Mouse (Mus musculus) lung, adult 18-20 months (tissue): ENCODE data around the gene Cyp8b1.
A peak's percentile ranks its signal among the peaks of the same experiment; 100 is the strongest.

ENCODE experiments used
- DNase-seq, 2 experiments: peaks; one replicate each; pipeline ENCODE4 v3.0.0; 2022; ENCODE audit warnings: mixed read lengths in 2 of 2

The Cyp8b1 gene

DNA sequence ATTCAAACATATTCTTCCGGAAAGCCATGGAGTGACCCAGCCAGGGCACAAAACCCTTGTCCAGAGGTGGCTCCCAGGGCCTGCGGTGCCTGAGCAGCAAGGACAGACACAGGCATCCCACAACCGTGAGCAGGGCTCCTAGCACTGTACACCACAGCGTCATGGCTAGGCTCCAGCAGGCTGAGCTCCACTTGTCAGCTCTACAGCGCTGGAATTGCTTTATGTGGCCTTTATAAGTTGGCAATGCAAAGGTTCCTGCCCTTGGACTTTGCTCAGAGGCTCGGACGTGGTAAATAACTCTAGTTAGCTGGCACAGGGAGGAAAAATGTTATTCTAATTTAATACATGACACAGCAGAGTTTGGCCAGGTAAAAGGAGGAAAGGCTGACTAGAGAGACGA is at the start of gene Cyp8b1:
Gene Cyp8b1 (minus strand): TSS at position 204 of the 400 bp plus-strand sequence.
- no peak for DNase-seq

GRCm38 (mm10) chr9:121964941-121965340 is 48.8 kb upstream of the Cyp8b1 start:
- no peak for DNase-seq

- no peak for DNase-seq
Observed at GRCm38 (mm10) chr9:121959966-121960635, 44.0 kb upstream of the Cyp8b1 start.

GRCm38 (mm10) chr9:121952596-121952995 is 36.5 kb upstream of the Cyp8b1 start:
- peak; percentile 61 to 68 for DNase-seq

GRCm38 (mm10) chr9:121951114-121951423 is 35.0 kb upstream of the Cyp8b1 start:
- DNase-seq, result no peak

DNA sequence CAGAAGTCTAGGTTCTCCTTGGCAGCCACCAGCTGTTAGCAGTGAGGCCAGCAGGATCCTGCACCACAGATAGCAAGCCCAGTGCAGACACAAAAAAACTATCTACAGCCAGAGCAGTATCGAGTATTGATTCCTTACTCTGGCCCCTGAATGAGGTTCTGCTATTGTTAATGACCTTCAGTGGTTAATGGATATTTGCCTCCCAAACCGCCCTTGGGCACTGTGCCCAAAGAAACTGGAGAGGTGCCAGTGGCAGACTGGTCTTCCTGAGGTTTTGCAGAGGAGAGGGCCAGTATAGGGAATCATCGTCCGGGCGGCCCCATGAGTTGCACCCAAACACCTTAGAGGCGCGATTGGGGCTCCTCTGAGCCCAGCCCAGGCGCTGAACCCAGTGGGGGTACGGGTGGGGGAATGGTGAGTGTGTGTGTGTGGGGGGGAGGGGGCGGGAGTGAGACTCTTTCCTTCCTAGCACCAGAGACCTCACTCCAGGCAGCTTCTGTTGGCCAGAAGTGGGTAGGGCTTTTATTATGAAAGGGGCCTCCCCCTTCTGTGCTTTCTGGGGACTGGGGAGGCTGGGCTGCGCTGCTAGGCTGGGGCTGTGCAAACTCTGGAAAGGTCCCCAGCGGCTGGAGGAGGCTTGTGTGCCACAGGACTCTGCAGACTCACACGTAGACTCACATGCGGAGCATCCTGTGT is 34.5 kb upstream of the Cyp8b1 start, which contains the start of gene Fam198a:
Gene Fam198a (plus strand): TSS at position 571 of the 696 bp plus-strand sequence.
- DNase-seq, result peak; percentile 71 to 82

- no peak for DNase-seq
Observed at GRCm38 (mm10) chr9:121948431-121948830, 32.3 kb upstream of the Cyp8b1 start.

DNA sequence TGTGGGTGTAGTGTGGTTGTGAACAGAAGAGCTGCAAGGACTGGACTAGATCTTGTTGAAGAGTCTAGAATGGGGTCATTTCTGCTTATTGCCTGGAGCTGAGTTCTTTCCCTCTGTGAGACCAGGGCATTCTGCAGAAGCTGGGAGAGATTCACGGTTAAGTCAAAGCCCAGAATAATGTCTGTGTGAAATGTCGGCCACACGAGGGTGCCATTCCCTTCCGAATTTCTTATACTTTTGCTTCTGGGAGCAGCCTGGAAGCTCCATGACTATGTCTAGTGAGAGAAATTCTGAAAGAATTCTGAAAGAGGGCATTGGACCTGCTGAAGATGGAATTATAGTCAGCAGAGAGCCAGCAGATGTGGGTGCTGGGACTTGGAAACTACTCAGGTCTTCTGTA is 31.7 kb upstream of the Cyp8b1 start:
- DNase-seq, result peak; percentile 51 to 56

GRCm38 (mm10) chr9:121943628-121944027 is 27.5 kb upstream of the Cyp8b1 start:
- DNase-seq, result no peak

DNA sequence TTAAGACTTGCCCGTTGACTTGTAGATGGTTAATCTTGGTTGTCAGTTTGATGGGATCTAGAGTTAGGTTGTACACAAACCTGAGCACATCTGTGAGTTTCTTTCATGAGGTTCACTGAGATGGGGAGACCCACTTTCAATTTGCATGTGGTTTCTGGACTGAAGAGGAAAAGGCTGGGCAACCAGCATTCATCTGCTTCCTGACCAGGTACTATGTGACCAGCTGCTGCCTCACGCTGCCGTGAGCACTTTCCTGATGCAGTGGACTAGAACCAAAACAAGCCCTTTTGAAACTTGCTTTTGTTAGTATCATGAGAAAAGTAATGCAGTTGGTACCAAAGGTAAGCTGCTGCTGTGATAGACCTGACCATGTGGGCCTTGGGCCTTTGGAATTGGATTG is 26.9 kb upstream of the Cyp8b1 start:
- DNase-seq, result no peak

DNA sequence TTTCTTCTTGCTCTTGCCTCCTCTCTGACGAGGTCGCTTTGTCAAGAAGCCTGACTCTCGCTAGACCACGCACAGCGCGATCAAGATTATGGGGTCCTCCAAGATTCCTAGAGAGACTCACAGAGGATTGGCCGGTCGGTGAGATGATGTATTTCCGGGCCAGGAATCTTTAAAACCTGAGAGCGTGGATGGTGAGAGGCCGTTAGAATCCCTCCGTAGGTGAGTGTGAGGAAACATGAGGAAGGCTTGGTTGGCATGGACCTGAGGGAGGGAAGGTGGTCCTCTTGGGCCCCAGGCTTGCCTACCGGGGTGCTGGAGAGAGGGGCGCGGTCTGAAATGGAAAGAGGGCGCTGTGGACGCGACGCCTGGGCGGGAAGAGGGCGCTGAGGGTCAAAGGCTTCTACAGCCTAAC is 21.8 kb upstream of the Cyp8b1 start:
- DNase-seq, result no peak

DNA sequence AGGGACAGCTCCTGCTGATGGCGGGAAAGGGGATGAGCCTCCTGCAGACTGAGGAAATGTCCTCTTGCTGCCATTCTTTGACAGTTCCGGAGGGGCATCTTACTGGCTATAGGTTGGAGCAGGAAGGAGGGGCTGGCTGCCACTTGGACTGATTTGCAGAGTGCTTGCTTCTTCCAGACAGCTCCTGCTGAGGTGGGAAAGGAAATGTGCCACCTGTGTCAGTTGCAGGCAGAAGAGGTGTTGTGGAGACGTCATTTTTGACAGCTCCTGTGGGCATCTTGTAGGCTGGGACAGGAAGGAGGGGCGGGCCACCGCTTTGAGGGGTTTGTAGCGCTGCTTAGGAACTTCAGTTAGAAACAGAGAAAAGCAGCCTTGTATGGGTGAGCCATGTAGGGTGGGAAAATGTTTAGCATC is 21.4 kb upstream of the Cyp8b1 start:
- DNase-seq, result no peak

DNA sequence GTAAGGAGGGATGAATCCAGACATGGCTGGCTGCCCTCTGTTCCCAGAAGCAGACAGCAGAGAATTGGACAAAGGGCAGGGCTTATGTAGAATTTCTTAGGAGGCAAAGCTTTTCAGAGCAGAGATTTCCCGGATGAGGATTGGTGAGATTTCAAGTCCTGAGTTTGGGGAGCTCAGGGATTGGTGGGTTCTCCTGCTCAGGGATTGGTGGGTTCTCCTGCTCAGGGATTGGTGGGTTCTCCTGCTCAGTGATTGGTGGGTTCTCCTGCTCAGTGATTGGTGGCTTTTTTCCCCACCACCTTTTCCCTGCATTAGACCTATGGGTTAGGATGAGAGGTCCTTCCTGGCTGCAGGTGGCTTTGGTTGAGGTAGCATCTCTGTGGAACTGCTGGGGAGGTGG is 20.8 kb upstream of the Cyp8b1 start:
- DNase-seq, result no peak

GRCm38 (mm10) chr9:121934856-121935255 is 18.8 kb upstream of the Cyp8b1 start:
- no peak for DNase-seq

- peak; percentile 30 to 31 for DNase-seq
Observed at GRCm38 (mm10) chr9:121928498-121928897, 12.4 kb upstream of the Cyp8b1 start.

DNA sequence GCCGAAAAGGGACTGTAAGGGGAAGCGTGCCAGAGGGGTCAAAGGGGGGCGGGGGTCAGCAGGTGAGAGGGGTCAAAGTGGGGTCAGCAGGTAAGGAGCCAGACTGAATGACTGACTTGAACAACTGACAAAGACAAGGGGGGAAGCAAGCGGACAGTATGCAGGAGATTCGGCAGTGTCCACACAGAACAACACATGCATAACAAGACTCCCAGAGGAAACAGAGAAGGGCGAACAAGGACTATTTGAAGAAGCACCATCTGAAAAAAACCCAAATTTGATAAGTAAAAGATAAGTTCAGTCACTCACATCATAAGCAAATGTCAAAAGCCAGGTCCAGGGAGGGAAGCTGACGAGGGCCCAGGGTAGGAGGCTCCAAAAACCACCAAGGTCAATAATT is 11.6 kb upstream of the Cyp8b1 start:
- no peak for DNase-seq

DNA sequence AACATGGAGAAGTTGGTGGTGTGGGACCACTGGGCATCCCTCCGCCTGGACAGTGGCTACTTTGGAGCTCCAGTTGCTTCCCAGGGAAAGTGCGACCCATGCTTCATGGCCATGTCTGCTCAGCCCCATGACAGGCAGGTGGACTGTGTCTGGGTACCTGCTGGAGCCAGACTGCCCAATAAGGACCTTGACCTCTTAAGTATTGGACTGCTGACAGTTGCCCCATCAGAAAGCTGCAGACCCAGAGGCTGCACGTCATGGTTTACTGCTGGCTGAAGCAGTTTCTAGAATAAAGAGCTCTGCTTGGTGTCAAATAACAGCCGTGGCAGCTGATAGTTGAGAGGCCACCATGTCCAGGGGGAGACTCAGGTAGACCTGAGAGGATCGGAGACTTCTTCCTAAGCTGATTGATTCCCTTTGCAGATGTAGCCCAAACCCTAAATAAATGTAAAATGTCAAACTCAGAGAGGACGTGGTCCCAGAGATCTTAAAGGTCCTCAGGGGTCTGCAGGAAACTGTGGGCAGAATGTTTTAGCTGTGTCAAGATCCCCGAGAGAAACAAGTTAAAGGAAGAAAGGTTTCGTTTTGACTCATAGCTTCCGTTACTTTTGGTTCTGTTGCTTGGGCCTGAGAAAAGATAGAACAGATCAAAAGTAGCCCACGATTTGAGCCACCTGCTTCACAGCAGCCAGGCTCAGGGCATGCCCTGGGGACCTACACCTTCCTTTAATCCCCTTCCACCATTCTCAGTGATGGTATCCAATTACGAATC is 10.7 kb upstream of the Cyp8b1 start:
- DNase-seq, result no peak

DNA sequence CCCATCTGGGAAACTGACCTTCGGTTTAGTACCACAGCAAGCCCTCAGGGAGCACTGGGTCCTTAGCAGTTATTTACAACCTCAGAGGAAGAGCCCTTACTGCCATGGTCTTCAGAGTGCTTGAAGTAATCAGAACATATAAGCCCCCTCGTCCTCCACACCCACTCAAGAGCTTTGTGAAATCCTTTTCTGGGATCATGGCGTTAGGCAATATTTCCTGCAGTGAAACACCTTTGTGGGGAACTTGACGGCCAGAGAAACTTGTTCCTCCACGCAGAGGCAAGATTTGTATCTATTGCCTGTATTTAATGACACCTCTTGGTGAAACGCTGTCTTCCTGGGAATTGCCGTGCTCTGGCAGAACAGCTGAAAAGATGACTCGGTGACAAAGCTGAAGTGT is 9.9 kb upstream of the Cyp8b1 start:
- no peak for DNase-seq

GRCm38 (mm10) chr9:121924901-121925560 is 8.9 kb upstream of the Cyp8b1 start:
- DNase-seq, result no peak

DNA sequence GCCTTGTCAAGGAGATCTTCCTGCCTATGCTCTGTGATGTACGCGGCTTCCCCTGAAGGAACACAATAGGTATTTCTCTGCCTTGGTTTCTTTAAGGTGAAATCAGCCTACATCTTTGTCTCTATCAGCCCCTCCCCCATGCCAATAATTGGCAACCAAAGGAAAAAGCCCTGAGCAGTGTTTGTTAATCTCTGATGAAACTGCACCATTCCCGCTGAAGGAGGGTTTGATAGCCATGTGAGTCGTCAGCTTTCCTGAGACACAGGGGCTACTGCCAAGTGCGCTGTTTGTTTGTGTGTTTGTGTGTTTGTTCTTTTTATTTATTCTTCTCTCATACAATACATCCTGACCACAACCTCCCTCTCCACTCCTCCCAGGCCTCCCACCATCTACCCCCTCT is 7.8 kb upstream of the Cyp8b1 start:
- DNase-seq, result no peak

GRCm38 (mm10) chr9:121923443-121923842 is 7.3 kb upstream of the Cyp8b1 start:
- DNase-seq, result no peak

DNA sequence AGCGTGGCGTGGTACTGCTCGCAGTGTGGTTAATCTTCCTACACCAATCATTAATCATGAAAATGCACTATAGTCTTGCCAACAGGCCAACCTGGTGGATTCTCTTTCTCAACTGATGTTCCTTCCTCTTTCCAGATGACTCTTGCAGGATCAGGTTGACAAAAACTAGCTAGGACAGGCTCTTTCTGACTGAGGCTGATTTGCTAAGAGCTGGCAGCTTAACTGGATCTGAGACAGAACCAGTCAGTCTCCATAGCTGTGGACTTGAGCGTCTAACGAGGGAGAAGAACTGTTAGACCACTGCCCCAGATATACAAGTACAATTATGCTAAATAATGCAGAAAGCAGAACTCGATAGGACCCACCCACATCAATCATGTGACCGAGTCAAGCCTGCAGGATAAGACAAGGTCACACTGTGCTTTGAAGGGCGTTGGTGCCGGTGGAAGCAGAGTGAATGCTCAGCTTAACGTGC is 3.0 kb upstream of the Cyp8b1 start:
- no peak for DNase-seq

DNA sequence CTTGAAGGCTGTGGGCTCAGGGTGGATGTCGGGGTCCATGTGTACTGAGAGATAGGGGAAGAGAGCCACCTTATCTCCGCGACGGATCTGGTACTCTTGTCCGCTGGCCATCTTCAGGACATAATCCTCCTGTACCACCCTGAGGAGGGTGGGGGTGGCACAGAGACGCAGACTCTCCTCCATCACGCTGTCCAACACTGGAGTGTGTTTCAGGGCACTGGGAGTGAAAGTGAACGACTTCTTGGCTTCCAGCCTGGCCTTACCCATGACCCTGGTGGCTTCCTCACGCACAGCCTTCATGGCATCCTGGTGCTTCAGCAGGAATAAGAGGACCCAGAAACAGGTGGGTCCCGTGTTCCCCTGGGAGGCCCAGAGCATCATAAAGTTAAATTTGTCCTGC is 1.0 kb downstream of the Cyp8b1 start:
- no peak for DNase-seq
